Mouse (Mus musculus) kidney, embryonic 16.5 days (tissue): ENCODE data around the gene Usp35. TPM values are rescaled to one million over a fixed set of nuclear protein-coding genes. Genes with fewer than 3 reads are reported as not detected.

Experiments used
- ATAC-seq: fragments of 200-750 bp; cut with Nextera tagmentation; 2 replicates; pipeline ENCODE4 v1.8.0; 2017; ENCODE audit warnings: moderate TSS enrichment; ENCODE audit not compliant: low FRiP score, low TSS enrichment
- H3K27ac ChIP-seq: fragments of 300-500 bp; sonication (generic); 2 replicates; pipeline ENCODE4 v1.5.1; 2014; ENCODE audit warnings: low read length
- H3K27me3 ChIP-seq: fragments of 300-500 bp; sonication (generic); 2 replicates; pipeline ENCODE4 v1.6.1; 2014; ENCODE audit warnings: low read length, control low read depth, mixed read lengths; ENCODE audit not compliant: insufficient read depth
- H3K36me3 ChIP-seq: fragments of 300-500 bp; sonication (generic); 2 replicates; pipeline ENCODE4 v1.6.1; 2014; ENCODE audit warnings: low read length, control low read depth, mixed read lengths; ENCODE audit not compliant: insufficient read depth
- H3K4me1 ChIP-seq: fragments of 300-500 bp; sonication (generic); 2 replicates; pipeline ENCODE4 v1.6.1; 2014; ENCODE audit warnings: low read length, control low read depth, mixed read lengths; ENCODE audit not compliant: insufficient read depth
- H3K4me2 ChIP-seq: fragments of 300-500 bp; sonication (generic); replicated peaks from 2 replicates; pipeline ENCODE4 v1.6.1; 2014; ENCODE audit warnings: low read depth, low read length
- H3K4me3 ChIP-seq: fragments of 300-500 bp; sonication (generic); 2 replicates; pipeline ENCODE4 v1.5.1; 2014; ENCODE audit warnings: mild to moderate bottlenecking, low read length
- H3K9ac ChIP-seq: fragments of 300-500 bp; sonication (generic); replicated peaks from 2 replicates; pipeline ENCODE4 v1.6.1; 2014; ENCODE audit warnings: low read length
- H3K9me3 ChIP-seq: fragments of 300-500 bp; sonication (generic); 2 replicates; pipeline ENCODE4 v1.6.1; 2016; ENCODE audit warnings: low read length, control low read depth
- WGBS: fragments of 180-500 bp; shearing (Covaris S2); extraction: QIAGEN DNeasy Blood & Tissue Kit; methylation state at CpG from one replicate; pipeline ENCODE4 v1.1.7; 2014; 5-methylcytosine and 5-hydroxymethylcytosine counted together
- polyA plus RNA-seq: library from polyadenylated mRNA; unstranded; fragments of >200 nt; fragmentation: Nextera tagmentation; extraction: Ambion mirVana; gene quantifications from 2 replicates; pipeline ENCODE4 v1.2.1, GENCODE M21; 2015

Gene Usp35
- polyA plus RNA-seq, 1 experiment from 2014 or later, result 1.7 TPM

DNA sequence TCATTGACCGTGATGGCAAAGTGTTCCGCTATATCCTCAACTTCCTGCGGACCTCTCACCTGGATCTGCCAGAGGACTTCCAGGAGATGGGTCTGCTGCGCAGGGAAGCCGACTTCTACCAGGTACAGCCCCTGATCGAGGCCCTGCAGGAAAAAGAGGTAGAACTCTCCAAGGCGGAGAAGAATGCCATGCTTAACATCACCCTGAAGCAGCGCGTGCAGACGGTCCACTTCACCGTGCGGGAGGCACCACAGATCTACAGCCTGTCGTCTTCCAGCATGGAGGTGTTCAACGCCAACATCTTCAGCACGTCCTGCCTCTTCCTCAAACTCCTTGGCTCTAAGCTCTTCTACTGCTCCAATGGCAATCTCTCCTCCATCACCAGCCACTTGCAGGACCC, 15.6 kb upstream of the Usp35 start:
- no peak overlapping the region for H3K4me3 ChIP-seq

DNA sequence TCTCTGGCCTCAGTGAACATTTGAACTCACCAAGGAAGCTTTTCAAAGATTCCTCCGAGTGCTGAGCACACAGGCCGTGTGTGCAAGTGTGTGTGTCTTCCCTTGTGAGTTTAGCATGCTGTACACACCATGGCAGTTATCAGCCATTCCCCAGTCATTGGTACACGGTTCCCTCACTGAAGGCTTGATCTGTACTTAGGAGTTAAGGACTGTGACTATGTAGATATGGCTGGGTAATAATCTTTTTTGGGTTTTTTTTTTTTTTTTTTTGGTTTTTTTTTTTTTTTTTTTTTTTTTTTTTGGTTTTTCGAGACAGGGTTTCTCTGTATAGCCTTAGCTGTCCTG, 15.0 kb upstream of the Usp35 start:
- H3K4me3 ChIP-seq, result no peak overlapping the region
- H3K36me3 ChIP-seq, result 0 out of 2 replicates have a peak, but pooled peaks cover 4% of the 10 kb centered on the region
- no peak overlapping the region for H3K27ac ChIP-seq
- no peaks in the 10 kb centered on the region for H3K4me1 ChIP-seq
- no peaks in the 10 kb centered on the region for H3K27me3 ChIP-seq
- no peaks in the 10 kb centered on the region for H3K9me3 ChIP-seq
- 81% methylated on average over 4 of the region's 4 CpGs for WGBS
- no peak overlapping the region for H3K4me2 ChIP-seq
- no peak overlapping the region for H3K9ac ChIP-seq
- ATAC-seq, result no peak

More for the DNA sequence above, 15.6 kb upstream of the Usp35 start:
- no peak for ATAC-seq
- no peak overlapping the region for H3K27ac ChIP-seq
- H3K4me2 ChIP-seq, result no peak overlapping the region
- 96% methylated on average over 15 of the region's 15 CpGs for WGBS
- no peaks in the 10 kb centered on the region for H3K27me3 ChIP-seq
- no peak overlapping the region for H3K9ac ChIP-seq
- no peaks in the 10 kb centered on the region for H3K9me3 ChIP-seq
- H3K36me3 ChIP-seq, result 0 out of 2 replicates have a peak, but pooled peaks cover 4% of the 10 kb centered on the region
- H3K4me1 ChIP-seq, result no peaks in the 10 kb centered on the region

DNA sequence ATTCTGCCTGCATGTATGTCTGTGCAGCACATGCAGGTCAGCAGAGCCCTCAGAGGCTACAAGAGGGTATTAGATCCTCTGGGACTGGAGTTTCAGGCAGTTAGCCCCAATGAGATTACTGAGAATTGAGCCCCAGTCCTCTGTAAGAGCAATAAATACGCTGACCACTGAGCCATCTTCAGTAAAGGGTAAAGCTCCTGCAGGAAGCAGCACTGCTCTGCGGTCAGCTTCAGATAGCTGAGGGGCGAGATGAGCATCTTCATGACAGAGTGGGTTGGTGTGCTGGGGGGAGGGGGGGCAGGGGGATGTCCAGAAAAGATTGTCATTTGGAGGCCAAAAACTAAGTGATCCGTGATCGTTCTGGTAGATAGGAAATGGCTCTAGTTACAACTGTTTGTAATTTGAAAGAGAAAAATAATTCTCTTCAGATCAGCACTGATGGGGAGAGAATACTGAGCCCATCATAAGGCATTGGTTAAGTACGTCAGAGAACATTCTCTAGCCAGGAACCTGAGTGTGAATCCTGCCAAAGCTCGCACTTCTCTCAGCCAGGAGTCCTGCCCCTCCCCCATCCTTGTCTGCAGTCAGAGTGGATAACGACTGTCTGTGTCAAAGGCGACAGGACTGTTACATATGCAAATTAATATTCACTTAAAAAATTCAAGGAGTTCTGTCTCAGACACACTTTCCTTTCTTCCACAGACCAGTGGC, 14.4 kb upstream of the Usp35 start:
- H3K4me3 ChIP-seq, result no peak overlapping the region
- ATAC-seq, result no peak
- no peak overlapping the region for H3K27ac ChIP-seq
- no peak overlapping the region for H3K4me2 ChIP-seq
- H3K4me1 ChIP-seq, result no peaks in the 10 kb centered on the region
- no peak overlapping the region for H3K9ac ChIP-seq
- no peaks in the 10 kb centered on the region for H3K27me3 ChIP-seq
- 77% methylated on average over 9 of the region's 9 CpGs for WGBS
- 0 out of 2 replicates have a peak, but pooled peaks cover 4% of the 10 kb centered on the region for H3K36me3 ChIP-seq
- no peaks in the 10 kb centered on the region for H3K9me3 ChIP-seq

DNA sequence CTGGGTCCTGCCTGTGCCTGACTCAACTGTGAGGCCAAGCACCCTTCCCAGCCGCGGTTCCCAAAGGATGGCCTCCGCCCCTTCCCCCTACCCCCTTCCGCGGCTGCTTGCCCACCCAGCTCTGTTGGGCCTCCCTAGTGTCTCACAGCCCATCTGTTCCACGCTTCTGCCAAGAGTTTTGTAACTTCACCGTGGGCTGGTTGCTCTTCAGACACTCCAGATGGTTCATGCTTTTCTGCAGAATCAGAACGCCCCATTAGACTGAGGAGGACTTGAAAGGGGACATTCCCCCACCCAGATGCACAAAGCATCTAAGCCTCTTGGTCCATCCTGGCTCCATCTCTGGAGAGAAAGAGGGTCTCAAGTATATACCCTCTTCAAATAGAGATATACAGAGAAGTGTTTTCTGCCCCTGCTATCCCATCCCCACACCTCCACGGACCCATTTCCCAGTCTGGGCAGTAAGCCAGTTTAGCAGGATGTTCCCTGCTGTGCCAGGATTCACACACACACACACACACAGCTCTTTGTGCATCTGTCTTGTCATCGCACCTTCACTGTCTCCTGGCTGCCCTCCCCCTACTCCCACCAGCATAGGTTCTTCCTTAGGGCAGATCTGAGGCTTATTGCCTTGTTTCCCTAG, 13.5 kb upstream of the Usp35 start:
- 52% methylated on average over 10 of the region's 10 CpGs for WGBS
- no peaks in the 10 kb centered on the region for H3K27me3 ChIP-seq
- H3K9ac ChIP-seq, result no peak overlapping the region
- no peak overlapping the region for H3K4me3 ChIP-seq
- H3K27ac ChIP-seq, result no peak overlapping the region
- no peak for ATAC-seq
- no peaks in the 10 kb centered on the region for H3K4me1 ChIP-seq
- no peak overlapping the region for H3K4me2 ChIP-seq
- H3K9me3 ChIP-seq, result no peaks in the 10 kb centered on the region
- H3K36me3 ChIP-seq, result 0 out of 2 replicates have a peak, but pooled peaks cover 4% of the 10 kb centered on the region

DNA sequence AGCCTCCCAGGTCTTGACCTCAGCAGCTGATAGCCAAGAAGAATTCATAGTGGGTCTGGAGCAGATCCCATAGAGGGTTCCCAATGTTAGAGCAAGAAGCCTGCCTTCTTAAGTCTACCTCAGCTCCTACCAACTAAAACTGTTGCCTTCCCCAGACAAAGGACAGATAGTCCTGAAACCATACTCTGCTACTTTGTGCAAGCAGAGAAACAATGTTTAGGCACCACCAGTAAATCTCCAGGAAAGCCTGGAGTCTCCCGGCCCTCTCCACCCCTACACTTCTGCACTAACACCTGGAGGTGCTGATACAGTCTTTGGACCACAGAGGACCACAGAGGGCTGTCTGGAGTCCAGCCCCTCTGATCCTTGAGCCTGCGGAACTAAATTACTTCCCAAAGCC, 12.8 kb upstream of the Usp35 start:
- Histone ChIP-seq H3K36me3 (0 out of 2 replicates have a peak, but pooled peaks cover 2% of the 10 kb centered on the region), H3K27me3 (no peaks in the 10 kb centered on the region), H3K4me3 (no peak overlapping the region), H3K27ac (no peak overlapping the region), H3K9ac (no peak overlapping the region), H3K4me1 (no peaks in the 10 kb centered on the region), H3K9me3 (no peaks in the 10 kb centered on the region), H3K4me2 (no peak overlapping the region)
- ATAC-seq, result no peak
- WGBS, result 59% methylated on average over 2 of the region's 2 CpGs

DNA sequence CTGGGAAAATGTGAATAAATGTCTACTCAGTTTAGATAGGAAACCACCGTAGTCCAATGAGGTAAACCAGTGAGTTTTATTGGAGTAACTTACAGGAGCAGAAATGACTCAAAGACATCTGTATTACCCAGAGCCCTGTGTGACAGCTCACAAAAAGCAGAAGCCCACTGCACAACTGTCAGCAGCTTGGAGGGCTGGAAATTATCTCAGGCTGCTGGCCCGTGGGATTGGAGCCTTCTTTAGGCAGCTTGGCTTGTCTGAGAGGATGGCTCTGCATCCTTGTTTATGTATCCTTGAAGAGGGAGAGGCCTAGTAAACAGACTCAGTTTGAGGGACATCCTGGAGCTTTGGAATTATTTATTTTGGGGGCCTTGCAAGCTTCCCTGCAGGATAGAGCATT, 11.1 kb upstream of the Usp35 start:
- H3K4me3 ChIP-seq, result no peak overlapping the region
- H3K9me3 ChIP-seq, result no peaks in the 10 kb centered on the region
- ATAC-seq, result no peak
- H3K9ac ChIP-seq, result no peak overlapping the region
- H3K27me3 ChIP-seq, result no peaks in the 10 kb centered on the region
- WGBS, result 72% methylated on average over 2 of the region's 2 CpGs
- no peak overlapping the region for H3K27ac ChIP-seq
- no peak overlapping the region for H3K4me2 ChIP-seq
- no peaks in the 10 kb centered on the region for H3K36me3 ChIP-seq
- no peaks in the 10 kb centered on the region for H3K4me1 ChIP-seq

DNA sequence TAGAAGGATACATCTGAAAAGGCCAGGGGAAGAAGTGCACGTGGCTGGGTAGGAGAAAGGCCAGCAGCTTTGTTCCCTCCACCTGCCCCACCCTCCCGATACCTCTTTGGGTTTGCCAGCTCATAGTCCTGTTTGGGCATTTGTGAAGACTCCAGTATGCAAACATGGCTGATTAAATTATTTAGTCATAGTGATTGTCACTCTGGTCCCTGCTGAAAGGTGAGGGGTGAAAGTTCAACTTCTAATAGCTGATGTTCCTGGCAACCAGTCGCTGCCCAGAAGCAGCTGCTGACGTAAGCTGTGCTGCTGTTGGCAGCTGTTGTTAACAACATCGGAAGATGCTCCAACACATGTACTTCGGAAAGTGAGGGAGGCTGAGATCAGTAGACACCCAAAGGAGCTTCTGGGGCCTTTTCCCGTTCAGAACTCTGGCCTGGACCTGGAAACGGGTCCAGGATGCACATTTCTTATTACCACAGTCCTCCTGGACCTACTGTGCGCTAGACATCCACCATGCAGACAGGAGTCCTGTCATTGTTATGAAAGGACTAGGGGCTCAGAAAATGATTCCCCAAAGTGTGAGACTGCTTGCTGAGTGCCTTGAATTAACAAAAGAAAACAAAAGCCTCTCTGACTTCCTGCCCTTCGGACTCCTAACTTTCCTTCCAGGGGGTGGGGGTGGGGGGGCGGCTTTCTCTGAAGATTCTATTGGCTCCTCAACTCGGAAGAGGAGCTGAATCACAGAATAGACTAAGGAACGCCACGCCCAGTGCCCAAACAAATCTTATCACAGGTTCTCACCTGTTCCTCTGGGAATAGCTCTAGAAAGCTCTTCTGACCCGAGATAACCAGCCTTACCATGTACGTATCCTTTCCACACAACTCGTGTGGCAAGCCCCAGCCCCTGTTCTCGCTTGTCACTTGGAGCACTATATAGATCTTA, 9.4 kb upstream of the Usp35 start:
- Histone ChIP-seq H3K27ac (no peak overlapping the region), H3K4me2 (no peak overlapping the region), H3K27me3 (no peaks in the 10 kb centered on the region), H3K4me1 (no peaks in the 10 kb centered on the region), H3K4me3 (no peak overlapping the region), H3K9me3 (no peaks in the 10 kb centered on the region), H3K36me3 (no peaks in the 10 kb centered on the region), H3K9ac (no peak overlapping the region)
- WGBS, result 66% methylated on average over 18 of the region's 18 CpGs
- ATAC-seq, result no peak

DNA sequence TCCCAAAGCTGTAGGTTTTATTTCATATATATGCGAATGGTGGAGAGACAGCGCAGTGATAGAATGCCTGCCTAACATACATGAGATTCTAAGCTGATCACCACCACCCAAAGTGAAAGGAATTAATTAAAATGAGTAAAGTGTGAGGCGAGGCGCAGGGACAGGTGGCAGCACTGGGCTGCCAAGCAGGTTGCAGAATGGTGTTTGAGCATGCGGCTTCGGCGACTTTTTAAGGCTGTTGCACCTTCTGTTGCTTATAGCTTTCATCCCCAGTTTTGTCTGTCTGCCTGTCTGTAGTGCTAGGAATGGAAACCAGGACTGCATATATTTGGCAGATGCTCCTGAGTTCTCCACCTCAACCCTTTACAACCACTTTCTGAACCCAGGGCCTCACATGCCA, 7.8 kb upstream of the Usp35 start:
- no peaks in the 10 kb centered on the region for H3K9me3 ChIP-seq
- H3K4me3 ChIP-seq, result no peak overlapping the region
- ATAC-seq, result no peak
- H3K36me3 ChIP-seq, result no peaks in the 10 kb centered on the region
- H3K4me1 ChIP-seq, result no peaks in the 10 kb centered on the region
- WGBS, result 90% methylated on average over 7 of the region's 7 CpGs
- H3K4me2 ChIP-seq, result no peak overlapping the region
- no peak overlapping the region for H3K27ac ChIP-seq
- H3K27me3 ChIP-seq, result no peaks in the 10 kb centered on the region
- H3K9ac ChIP-seq, result no peak overlapping the region

DNA sequence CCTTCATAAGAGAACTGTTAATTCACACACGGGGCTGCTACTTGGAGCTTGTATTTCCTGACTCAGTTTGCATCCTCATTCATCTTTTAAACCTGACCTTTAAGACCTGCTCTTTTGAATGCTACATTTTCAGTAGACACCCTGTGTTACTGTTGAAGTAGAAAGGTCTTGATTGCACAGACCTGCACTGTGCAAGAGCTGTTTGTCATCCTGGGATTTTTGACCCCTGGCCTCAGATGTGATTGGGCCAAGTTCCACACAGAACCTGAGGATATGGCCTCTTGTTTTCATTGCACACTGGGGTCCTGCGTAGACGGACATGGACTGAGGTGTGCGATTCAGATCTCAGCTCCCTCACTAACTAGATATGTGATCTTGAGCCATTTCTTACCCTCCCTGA, 6.8 kb upstream of the Usp35 start:
- H3K9me3 ChIP-seq, result no peaks in the 10 kb centered on the region
- H3K4me3 ChIP-seq, result no peak overlapping the region
- no peaks in the 10 kb centered on the region for H3K36me3 ChIP-seq
- H3K9ac ChIP-seq, result no peak overlapping the region
- no peak overlapping the region for H3K4me2 ChIP-seq
- no peak overlapping the region for H3K27ac ChIP-seq
- H3K27me3 ChIP-seq, result no peaks in the 10 kb centered on the region
- WGBS, result 77% methylated on average over 4 of the region's 4 CpGs
- ATAC-seq, result no peak
- no peaks in the 10 kb centered on the region for H3K4me1 ChIP-seq
